30 mouse cellular contexts compared by ENCODE assay signal in genomic region chr9:98958628-98959027, GRCm38 (mm10). TPM values are rescaled to one million over a fixed set of nuclear protein-coding genes. Genes with fewer than 3 reads are reported as not detected.
DNase-seq lines count a peak whose midpoint lies in the region; ATAC-seq lines count a peak whose summit lies in the region.
"Had no signal": no experiment of that assay in that cellular context is flagged by ENCODE, and none has a peak within 500 bp of the region (broad histone marks: within the 10 kb centered on the region; RNA-seq: fewer than 3 reads in every experiment).

No protein-coding gene starts in this region.

- no peak for ATAC-seq in forebrain, embryonic 16.5 days
- no peak for ATAC-seq in intestine, embryonic 14.5 days (replicated peaks; ENCODE audit: low FRiP score, low TSS enrichment, low read depth)
- no peak for ATAC-seq in intestine, embryonic 15.5 days
- ATAC-seq in neural tube, embryonic 15.5 days (ENCODE audit: low FRiP score): no peak
- ATAC-seq in hindbrain, embryonic 16.5 days: no peak
- ATAC-seq: CD4-positive, CD25-positive, alpha-beta regulatory T cell, adult 4 months; intestine, embryonic 16.5 days had no signal

- H3K9ac ChIP-seq in forebrain, embryonic 16.5 days (replicated peaks; ENCODE audit: low read depth, low read length): no peak overlapping the region
- no peak overlapping the region for H3K9ac ChIP-seq in intestine, embryonic 14.5 days (ENCODE audit: low read length)
- no peak overlapping the region for H3K9ac ChIP-seq in intestine, embryonic 15.5 days
- H3K9ac ChIP-seq in neural tube, embryonic 15.5 days (replicated peaks): no peak overlapping the region
- no peak overlapping the region for H3K9ac ChIP-seq in hindbrain, embryonic 16.5 days (ENCODE audit: low read depth, low read length)
- H3K9ac ChIP-seq: liver, embryonic 13.5 days; lung, embryonic 14.5 days had no signal

- H3K4me2 ChIP-seq in forebrain, embryonic 16.5 days (ENCODE audit: low read length): no peak overlapping the region
- no peak overlapping the region for H3K4me2 ChIP-seq in intestine, embryonic 14.5 days (ENCODE audit: low read length)
- no peak overlapping the region for H3K4me2 ChIP-seq in intestine, embryonic 15.5 days (replicated peaks)
- no peak overlapping the region for H3K4me2 ChIP-seq in neural tube, embryonic 15.5 days
- peak overlapping the region; percentile 7; the same call in 1 of the 2 replicates for H3K4me2 ChIP-seq in hindbrain, embryonic 16.5 days (ENCODE audit: low read length)
- H3K4me2 ChIP-seq: liver, embryonic 13.5 days; lung, embryonic 14.5 days had no signal

- 4% methylated on average over 6 of the region's 6 CpGs for WGBS in forebrain, embryonic 10.5 days
- 4% methylated on average over 6 of the region's 6 CpGs for WGBS in forebrain, embryonic 16.5 days
- 7% methylated on average over 6 of the region's 6 CpGs for WGBS in intestine, embryonic 14.5 days
- 4% methylated on average over 6 of the region's 6 CpGs for WGBS in intestine, embryonic 15.5 days
- 1% methylated on average over 6 of the region's 6 CpGs for WGBS in neural tube, embryonic 15.5 days
- WGBS in hindbrain, embryonic 16.5 days: 5% methylated on average over 6 of the region's 6 CpGs

- no peak for DNase-seq in forebrain, embryonic 10.5 days (ENCODE audit: extremely low spot score, low spot score)
- DNase-seq in intestine, embryonic 14.5 days (ENCODE audit: low spot score): peak; percentile 66
- peak; percentile 36 for DNase-seq in neural tube, embryonic 10.5 days (ENCODE audit: extremely low spot score, low spot score)
- DNase-seq in gastrocnemius, adult 18-20 months (ENCODE audit: low spot score): no peak
- DNase-seq: adrenal gland, postnatal 14 days; cerebellum, adult 2 months; gastrocnemius, postnatal 10 days; heart, postnatal 4 days; kidney, adult 9 months; kidney, postnatal 25 days; liver, embryonic 13.5 days; right cerebral cortex, postnatal 14 days; thymus, adult 2 months; thymus, postnatal 4 days had no signal

- peaks cover 53% of the 10 kb centered on the region for H3K4me1 ChIP-seq in forebrain, embryonic 10.5 days
- peaks cover 28% of the 10 kb centered on the region for H3K4me1 ChIP-seq in forebrain, embryonic 16.5 days (replicated peaks; ENCODE audit: control insufficient read depth, insufficient read depth, low read length)
- H3K4me1 ChIP-seq in intestine, embryonic 14.5 days (replicated peaks; ENCODE audit: control insufficient read depth, insufficient read depth, low read length): peaks cover 19% of the 10 kb centered on the region
- peaks cover 28% of the 10 kb centered on the region for H3K4me1 ChIP-seq in intestine, embryonic 15.5 days (replicated peaks)
- H3K4me1 ChIP-seq in neural tube, embryonic 15.5 days: peaks cover 27% of the 10 kb centered on the region
- peaks cover 22% of the 10 kb centered on the region for H3K4me1 ChIP-seq in hindbrain, embryonic 16.5 days (ENCODE audit: control insufficient read depth, insufficient read depth, low read depth, low read length)

- no peaks in the 10 kb centered on the region for H3K36me3 ChIP-seq in forebrain, embryonic 10.5 days (replicated peaks)
- no peaks in the 10 kb centered on the region for H3K36me3 ChIP-seq in forebrain, embryonic 16.5 days (ENCODE audit: control insufficient read depth, insufficient read depth)
- no peaks in the 10 kb centered on the region for H3K36me3 ChIP-seq in intestine, embryonic 14.5 days (ENCODE audit: control insufficient read depth, insufficient read depth, low read length)
- no peaks in the 10 kb centered on the region for H3K36me3 ChIP-seq in intestine, embryonic 15.5 days
- no peaks in the 10 kb centered on the region for H3K36me3 ChIP-seq in neural tube, embryonic 15.5 days
- no peaks in the 10 kb centered on the region for H3K36me3 ChIP-seq in hindbrain, embryonic 16.5 days (ENCODE audit: control insufficient read depth, insufficient read depth, low read length)
- H3K36me3 ChIP-seq: heart, embryonic 10.5 days; liver, embryonic 13.5 days had no signal

- H3K4me3 ChIP-seq in forebrain, embryonic 10.5 days: 0 out of 2 replicates have a peak overlapping the region, but pooled peaks have one; percentile 3
- no peak overlapping the region for H3K4me3 ChIP-seq in forebrain, embryonic 16.5 days (replicated peaks; ENCODE audit: low read length)
- no peak overlapping the region for H3K4me3 ChIP-seq in intestine, embryonic 14.5 days (ENCODE audit: low read depth, low read length)
- H3K4me3 ChIP-seq in intestine, embryonic 15.5 days (replicated peaks): no peak overlapping the region
- H3K4me3 ChIP-seq in neural tube, embryonic 15.5 days (replicated peaks): no peak overlapping the region
- 0 out of 2 replicates have a peak overlapping the region, but pooled peaks have one; percentile 8 for H3K4me3 ChIP-seq in hindbrain, embryonic 16.5 days (ENCODE audit: low read length)
- H3K4me3 ChIP-seq: heart, embryonic 10.5 days; liver, embryonic 13.5 days had no signal

- H3K9me3 ChIP-seq in forebrain, embryonic 10.5 days: no peaks in the 10 kb centered on the region
- H3K9me3 ChIP-seq in forebrain, embryonic 16.5 days (ENCODE audit: control insufficient read depth, low read length): no peaks in the 10 kb centered on the region
- H3K9me3 ChIP-seq in intestine, embryonic 14.5 days (ENCODE audit: control insufficient read depth, low read length): no peaks in the 10 kb centered on the region
- H3K9me3 ChIP-seq in intestine, embryonic 15.5 days: no peaks in the 10 kb centered on the region
- no peaks in the 10 kb centered on the region for H3K9me3 ChIP-seq in neural tube, embryonic 15.5 days (replicated peaks)
- H3K9me3 ChIP-seq in hindbrain, embryonic 16.5 days (ENCODE audit: control insufficient read depth, low read length): no peaks in the 10 kb centered on the region
- H3K9me3 ChIP-seq: heart, embryonic 10.5 days; liver, embryonic 13.5 days had no signal

- H3K27ac ChIP-seq in forebrain, embryonic 10.5 days: no peak overlapping the region
- no peak overlapping the region for H3K27ac ChIP-seq in forebrain, embryonic 16.5 days (ENCODE audit: low read length)
- no peak overlapping the region for H3K27ac ChIP-seq in intestine, embryonic 14.5 days (ENCODE audit: low read depth)
- H3K27ac ChIP-seq in intestine, embryonic 15.5 days: no peak overlapping the region
- no peak overlapping the region for H3K27ac ChIP-seq in neural tube, embryonic 15.5 days (replicated peaks)
- H3K27ac ChIP-seq in hindbrain, embryonic 16.5 days (ENCODE audit: low read depth, low read length): no peak overlapping the region
- H3K27ac ChIP-seq: heart, embryonic 10.5 days; liver, embryonic 13.5 days; stomach, postnatal 0 days had no signal

- H3K27me3 ChIP-seq in forebrain, embryonic 10.5 days (ENCODE audit: poor library complexity, severe bottlenecking): peaks cover 100% of the 10 kb centered on the region
- peaks cover 77% of the 10 kb centered on the region for H3K27me3 ChIP-seq in forebrain, embryonic 16.5 days (replicated peaks; ENCODE audit: control insufficient read depth, insufficient read depth, low read length)
- peaks cover 99% of the 10 kb centered on the region for H3K27me3 ChIP-seq in intestine, embryonic 14.5 days (replicated peaks; ENCODE audit: control insufficient read depth, insufficient read depth, low read length)
- peaks cover 96% of the 10 kb centered on the region for H3K27me3 ChIP-seq in intestine, embryonic 15.5 days (replicated peaks)
- peaks cover 89% of the 10 kb centered on the region for H3K27me3 ChIP-seq in neural tube, embryonic 15.5 days (replicated peaks)
- H3K27me3 ChIP-seq in hindbrain, embryonic 16.5 days (replicated peaks; ENCODE audit: control insufficient read depth, insufficient read depth, low read length): peaks cover 58% of the 10 kb centered on the region

RNA-seq across cellular contexts. Expression of gene Foxl2, which starts 3.5 kb away (rescaled TPM):
- polyA plus RNA-seq in forebrain, embryonic 10.5 days (2016; fragmentation: Nextera tagmentation; extraction: Ambion mirVana): 0.98 and 1.1 TPM in 2 replicates
- 0.43 and 0.45 TPM in 2 replicates for polyA plus RNA-seq in forebrain, embryonic 16.5 days (2015; fragmentation: Nextera tagmentation; extraction: Ambion mirVana)
- polyA plus RNA-seq in intestine, embryonic 14.5 days (2014; fragmentation: Nextera tagmentation; extraction: Ambion mirVana): not detected in 2 replicates
- polyA plus RNA-seq in intestine, embryonic 15.5 days (2015; fragmentation: Nextera tagmentation; extraction: Ambion mirVana): not detected in 2 replicates
- 0.49 and 0.55 TPM in 2 replicates for polyA plus RNA-seq in neural tube, embryonic 15.5 days (2015; fragmentation: Nextera tagmentation; extraction: Ambion mirVana)
- polyA plus RNA-seq in hindbrain, embryonic 16.5 days (2015; fragmentation: Nextera tagmentation; extraction: Ambion mirVana): 0.24 and 0.45 TPM in 2 replicates
- under 1 TPM in 1 of 2 experiments, not detected in 1; 0.09 TPM for total RNA-seq in gastrocnemius, adult 18-20 months (2021)
- total RNA-seq: adrenal gland, postnatal 14 days; gastrocnemius, postnatal 10 days; granulocyte monocyte progenitor cell, adult 5-6 weeks; heart, postnatal 4 days; megakaryocyte, adult 5-6 weeks had no signal
- polyA plus RNA-seq: CD4-positive, CD25-positive, alpha-beta regulatory T cell, adult 4 months; intestine, embryonic 16.5 days; liver, embryonic 13.5 days; lung, embryonic 14.5 days; stomach, postnatal 0 days had no signal

RNA-seq across cellular contexts. Expression of gene Faim, which starts 27.5 kb away (rescaled TPM):
- 69.0 and 71.3 TPM in 2 replicates for polyA plus RNA-seq in forebrain, embryonic 10.5 days (2016; fragmentation: Nextera tagmentation; extraction: Ambion mirVana)
- polyA plus RNA-seq in forebrain, embryonic 16.5 days (2015; fragmentation: Nextera tagmentation; extraction: Ambion mirVana): 94.1 and 102 TPM in 2 replicates
- polyA plus RNA-seq in intestine, embryonic 14.5 days (2014; fragmentation: Nextera tagmentation; extraction: Ambion mirVana): 45.7 and 47.6 TPM in 2 replicates
- polyA plus RNA-seq in intestine, embryonic 15.5 days (2015; fragmentation: Nextera tagmentation; extraction: Ambion mirVana): 39.9 and 42.8 TPM in 2 replicates
- polyA plus RNA-seq in neural tube, embryonic 15.5 days (2015; fragmentation: Nextera tagmentation; extraction: Ambion mirVana): 106 and 117 TPM in 2 replicates
- 107 and 115 TPM in 2 replicates for polyA plus RNA-seq in hindbrain, embryonic 16.5 days (2015; fragmentation: Nextera tagmentation; extraction: Ambion mirVana)
- 1 to 10 TPM; 1.3 to 2.0 TPM for total RNA-seq in gastrocnemius, adult 18-20 months (2021)

RNA-seq across cellular contexts. Expression of gene 7420426K07Rik, which starts 55.7 kb away (rescaled TPM):
- polyA plus RNA-seq in forebrain, embryonic 10.5 days (2016; fragmentation: Nextera tagmentation; extraction: Ambion mirVana): not detected in 2 replicates
- not detected in 2 replicates for polyA plus RNA-seq in forebrain, embryonic 16.5 days (2015; fragmentation: Nextera tagmentation; extraction: Ambion mirVana)
- polyA plus RNA-seq in intestine, embryonic 14.5 days (2014; fragmentation: Nextera tagmentation; extraction: Ambion mirVana): not detected in 2 replicates
- not detected in 2 replicates for polyA plus RNA-seq in intestine, embryonic 15.5 days (2015; fragmentation: Nextera tagmentation; extraction: Ambion mirVana)
- polyA plus RNA-seq in neural tube, embryonic 15.5 days (2015; fragmentation: Nextera tagmentation; extraction: Ambion mirVana): not detected in 2 replicates
- polyA plus RNA-seq in hindbrain, embryonic 16.5 days (2015; fragmentation: Nextera tagmentation; extraction: Ambion mirVana): not detected in 2 replicates
- not detected for total RNA-seq in gastrocnemius, adult 18-20 months (2021)
- total RNA-seq: adrenal gland, postnatal 14 days; gastrocnemius, postnatal 10 days; granulocyte monocyte progenitor cell, adult 5-6 weeks; heart, postnatal 4 days; layer of hippocampus, adult 8-10 months; left cerebral cortex, postnatal 14 days had no signal
- polyA plus RNA-seq: CD4-positive, CD25-positive, alpha-beta regulatory T cell, adult 4 months; cerebellum, adult 2 months; heart, embryonic 10.5 days; heart, embryonic 16.5 days; intestine, embryonic 16.5 days; limb, embryonic 14.5 days; liver, embryonic 13.5 days; lung, embryonic 14.5 days; neural tube, embryonic 14.5 days; stomach, postnatal 0 days; thymus, adult 2 months had no signal

Comparison
In these comparisons a context has a peak if more than half of its experiments do, and no peak if none do; other contexts are left out.
1. H3K4me3 ChIP-seq: peak in forebrain, embryonic 10.5 days (single experiment) and hindbrain, embryonic 16.5 days (single experiment); none in forebrain, embryonic 16.5 days (single experiment), intestine, embryonic 14.5 days (single experiment), intestine, embryonic 15.5 days (single experiment) and neural tube, embryonic 15.5 days (single experiment).
2. DNase-seq: peak in intestine, embryonic 14.5 days (single experiment) and neural tube, embryonic 10.5 days (single experiment); none in forebrain, embryonic 10.5 days (single experiment) and gastrocnemius, adult 18-20 months (single experiment).